11 mouse cellular contexts compared by ENCODE assay signal in the genomic region with DNA sequence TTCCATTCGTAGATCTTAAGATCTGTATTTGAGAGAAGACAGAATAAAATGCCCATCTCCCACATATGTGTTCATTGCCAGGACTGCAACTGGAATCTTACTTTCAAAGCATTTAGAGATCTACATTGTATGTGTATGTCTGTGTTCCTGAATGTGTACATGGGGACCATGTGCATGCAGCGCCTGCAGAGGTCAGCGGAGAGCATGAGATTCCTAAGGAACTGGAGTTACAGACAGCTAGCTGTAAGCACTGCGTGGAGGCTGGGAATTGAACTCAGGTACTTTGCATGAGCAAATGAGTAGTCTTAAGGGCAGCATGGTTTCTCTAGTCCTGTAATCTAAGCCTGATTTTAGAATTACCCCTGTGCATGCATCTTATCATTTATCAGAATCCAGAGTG.
DNase-seq lines count a peak whose midpoint lies in the region; ATAC-seq and TF ChIP-seq lines count a peak whose summit lies in the region.
"Had no signal": no experiment of that assay in that cellular context is flagged by ENCODE, and none has a peak within 500 bp of the region (broad histone marks: within the 10 kb centered on the region; RNA-seq: fewer than 3 reads in every experiment).

No protein-coding gene starts in this region.

- peak; percentile 17 for DNase-seq in hindbrain, embryonic 10.5 days (ENCODE audit: low spot score)
- DNase-seq in brain, embryonic 14.5 days (ENCODE audit: low read depth): peak; percentile 50
- peak; percentile 28 for DNase-seq in retina, postnatal 1 day
- no peak for DNase-seq in frontal cortex, postnatal 14 days (ENCODE audit: low spot score in 2 of 2)
- DNase-seq: kidney, adult 9 months had no signal

- H3K36me3 ChIP-seq in hindbrain, embryonic 10.5 days: no peaks in the 10 kb centered on the region
- H3K36me3 ChIP-seq in hindbrain, embryonic 16.5 days (ENCODE audit: control insufficient read depth, insufficient read depth, low read length): no peaks in the 10 kb centered on the region
- no peaks in the 10 kb centered on the region for H3K36me3 ChIP-seq in midbrain, embryonic 12.5 days
- H3K36me3 ChIP-seq in midbrain, embryonic 13.5 days: no peaks in the 10 kb centered on the region
- H3K36me3 ChIP-seq: embryonic facial prominence, embryonic 13.5 days; limb, embryonic 15.5 days had no signal

- no peak overlapping the region for H3K27ac ChIP-seq in hindbrain, embryonic 10.5 days
- no peak overlapping the region for H3K27ac ChIP-seq in hindbrain, embryonic 16.5 days (ENCODE audit: low read depth, low read length)
- no peak overlapping the region for H3K27ac ChIP-seq in midbrain, embryonic 12.5 days (replicated peaks)
- no peak overlapping the region for H3K27ac ChIP-seq in midbrain, embryonic 13.5 days
- H3K27ac ChIP-seq: embryonic facial prominence, embryonic 13.5 days; limb, embryonic 15.5 days had no signal

- H3K4me3 ChIP-seq in hindbrain, embryonic 10.5 days: no peak overlapping the region
- H3K4me3 ChIP-seq in hindbrain, embryonic 16.5 days (ENCODE audit: low read length): no peak overlapping the region
- H3K4me3 ChIP-seq in midbrain, embryonic 12.5 days: no peak overlapping the region
- no peak overlapping the region for H3K4me3 ChIP-seq in midbrain, embryonic 13.5 days (replicated peaks)
- H3K4me3 ChIP-seq: embryonic facial prominence, embryonic 13.5 days; limb, embryonic 15.5 days; myocyte had no signal

- ATAC-seq in hindbrain, embryonic 16.5 days: no peak
- 0 out of 2 replicates have a peak, but pooled peaks have one; percentile 34 for ATAC-seq in midbrain, embryonic 12.5 days (ENCODE audit: low FRiP score, low read depth)
- ATAC-seq in midbrain, embryonic 13.5 days: no peak

- peak; percentile 45; the same call in 1 of the 2 replicates for TF ChIP-seq CTCF in brain, embryonic 14.5 days (IDR thresholded peaks at IDR 0.05; ENCODE audit: borderline replicate concordance, extremely low read depth, insufficient read depth, insufficient read length)

- no peaks in the 10 kb centered on the region for H3K4me1 ChIP-seq in hindbrain, embryonic 10.5 days (replicated peaks)
- H3K4me1 ChIP-seq in hindbrain, embryonic 16.5 days (ENCODE audit: control insufficient read depth, insufficient read depth, low read depth, low read length): no peaks in the 10 kb centered on the region
- no peaks in the 10 kb centered on the region for H3K4me1 ChIP-seq in midbrain, embryonic 12.5 days
- 0 out of 2 replicates have a peak, but pooled peaks cover 3% of the 10 kb centered on the region for H3K4me1 ChIP-seq in midbrain, embryonic 13.5 days (replicated peaks)
- H3K4me1 ChIP-seq: embryonic facial prominence, embryonic 13.5 days; limb, embryonic 15.5 days had no signal

- no peaks in the 10 kb centered on the region for H3K27me3 ChIP-seq in hindbrain, embryonic 10.5 days (ENCODE audit: insufficient read depth, poor library complexity, severe bottlenecking)
- H3K27me3 ChIP-seq in hindbrain, embryonic 16.5 days (replicated peaks; ENCODE audit: control insufficient read depth, insufficient read depth, low read length): no peaks in the 10 kb centered on the region
- H3K27me3 ChIP-seq in midbrain, embryonic 12.5 days: no peaks in the 10 kb centered on the region
- H3K27me3 ChIP-seq in midbrain, embryonic 13.5 days: no peaks in the 10 kb centered on the region
- H3K27me3 ChIP-seq: embryonic facial prominence, embryonic 13.5 days; limb, embryonic 15.5 days had no signal

- H3K9ac ChIP-seq in hindbrain, embryonic 16.5 days (ENCODE audit: low read depth, low read length): no peak overlapping the region
- H3K9ac ChIP-seq in midbrain, embryonic 12.5 days (replicated peaks): no peak overlapping the region
- no peak overlapping the region for H3K9ac ChIP-seq in midbrain, embryonic 13.5 days (replicated peaks)
- H3K9ac ChIP-seq: embryonic facial prominence, embryonic 13.5 days; limb, embryonic 15.5 days had no signal

- no peaks in the 10 kb centered on the region for H3K9me3 ChIP-seq in hindbrain, embryonic 10.5 days
- H3K9me3 ChIP-seq in hindbrain, embryonic 16.5 days (ENCODE audit: control insufficient read depth, low read length): no peaks in the 10 kb centered on the region
- H3K9me3 ChIP-seq in midbrain, embryonic 12.5 days: no peaks in the 10 kb centered on the region
- no peaks in the 10 kb centered on the region for H3K9me3 ChIP-seq in midbrain, embryonic 13.5 days
- H3K9me3 ChIP-seq: embryonic facial prominence, embryonic 13.5 days; limb, embryonic 15.5 days had no signal

- TF ChIP-seq POLR2A in brain, embryonic 14.5 days (IDR thresholded peaks at IDR 0.05; ENCODE audit: borderline replicate concordance, extremely low read depth, insufficient read depth, insufficient read length, poor library complexity, severe bottlenecking): no peak

- H3K4me2 ChIP-seq in hindbrain, embryonic 16.5 days (ENCODE audit: low read length): no peak overlapping the region
- no peak overlapping the region for H3K4me2 ChIP-seq in midbrain, embryonic 12.5 days (replicated peaks)
- H3K4me2 ChIP-seq in midbrain, embryonic 13.5 days (replicated peaks): no peak overlapping the region
- H3K4me2 ChIP-seq: embryonic facial prominence, embryonic 13.5 days; limb, embryonic 15.5 days had no signal

- 71% methylated on average over 4 of the region's 4 CpGs for WGBS in hindbrain, embryonic 10.5 days
- WGBS in hindbrain, embryonic 16.5 days: 70% methylated on average over 4 of the region's 4 CpGs
- 70% methylated on average over 4 of the region's 4 CpGs for WGBS in midbrain, embryonic 12.5 days
- 70% methylated on average over 4 of the region's 4 CpGs for WGBS in midbrain, embryonic 13.5 days

Comparison
In these comparisons a context has a peak if more than half of its experiments do, and no peak if none do; other contexts are left out.
1. DNase-seq: peak in hindbrain, embryonic 10.5 days (single experiment), brain, embryonic 14.5 days (single experiment) and retina, postnatal 1 day (single experiment); none in frontal cortex, postnatal 14 days (0 of 2).